Mouse (Mus musculus) CH12.LX (cell line): ENCODE data around the gene Stxbp3.
A peak's percentile ranks its signal among the peaks of the same experiment; 100 is the strongest.

Experiments
- CTCF ChIP-seq, 2 experiments: IDR thresholded peaks in 1 of 2; conservative IDR thresholded peaks in 1 of 2; 2 replicates each; pipeline ENCODE4 v1.5.1; 2011 to 2012; ENCODE audit warnings: low read depth in 2 of 2, low read length in 2 of 2, improper control_type of control experiment in 1 of 2, inconsistent platforms in 1 of 2, mild to moderate bottlenecking in 1 of 2, moderate library complexity in 1 of 2
- EP300 ChIP-seq: IDR thresholded peaks from 2 replicates; pipeline ENCODE4 v1.6.1; 2011; ENCODE audit warnings: low read length, improper control_type of control experiment
- GABPA ChIP-seq: IDR thresholded peaks from 2 replicates; pipeline ENCODE4 v1.6.1; 2012; ENCODE audit warnings: low read depth, low read length, improper control_type of control experiment, inconsistent platforms; ENCODE audit not compliant: insufficient replicate concordance

GRCm38 (mm10) chr3:108855371-108855770 lies 15.0 kb upstream of the Stxbp3 start:
- TF ChIP-seq EP300 (peak; percentile 47; the same call in 1 of the 2 replicates), GABPA (no peak), CTCF (conservative IDR thresholded peaks at IDR 0.05 in 1 of 2, IDR thresholded peaks at IDR 0.05 in 1 of 2; ENCODE audit: low read depth in 2 of 2, low read length in 2 of 2) (no peak)
